Mouse (Mus musculus): Measurements from ENCODE around the gene Ftcd. TPM values are rescaled to one million over a fixed set of nuclear protein-coding genes. Genes with fewer than 3 reads are reported as not detected.

Gene Ftcd
- polyA plus RNA-seq, 1 experiment from 2014 or later, result 0.09 TPM

DNA sequence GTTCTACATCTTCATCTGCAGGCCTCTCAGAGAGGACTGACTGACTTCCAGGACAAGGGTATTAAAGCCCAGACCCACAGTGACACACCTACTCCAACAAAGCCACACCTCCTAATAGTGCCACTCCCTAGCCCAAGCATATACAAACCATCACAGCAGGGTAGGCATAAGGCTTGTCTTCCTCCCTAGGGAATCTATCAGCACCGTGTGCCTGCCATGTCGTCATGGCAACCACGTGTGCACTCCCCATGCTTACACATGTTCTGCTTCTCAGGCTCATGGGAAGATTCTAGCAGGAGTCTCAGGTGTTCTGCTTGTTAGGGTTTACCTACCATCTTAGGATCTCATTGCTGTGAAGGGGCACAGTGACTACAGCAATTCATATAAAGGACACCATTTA is 23.9 kb upstream of the Ftcd start:
- no peak overlapping the region for H3K4me3 ChIP-seq
- H3K27me3 ChIP-seq, result no peaks in the 10 kb centered on the region
- 85% methylated on average over 3 of the region's 3 CpGs for WGBS
- H3K9ac ChIP-seq, result no peak overlapping the region
- H3K36me3 ChIP-seq, result peaks cover 84% of the 10 kb centered on the region
- no peaks in the 10 kb centered on the region for H3K4me1 ChIP-seq
- no peak for ATAC-seq (ENCODE audit: insufficient number of reproducible peaks, insufficient read depth, low FRiP score, low TSS enrichment)
- no peaks in the 10 kb centered on the region for H3K9me3 ChIP-seq
- H3K27ac ChIP-seq, result no peak overlapping the region
- H3K4me2 ChIP-seq (replicated peaks), result no peak overlapping the region

DNA sequence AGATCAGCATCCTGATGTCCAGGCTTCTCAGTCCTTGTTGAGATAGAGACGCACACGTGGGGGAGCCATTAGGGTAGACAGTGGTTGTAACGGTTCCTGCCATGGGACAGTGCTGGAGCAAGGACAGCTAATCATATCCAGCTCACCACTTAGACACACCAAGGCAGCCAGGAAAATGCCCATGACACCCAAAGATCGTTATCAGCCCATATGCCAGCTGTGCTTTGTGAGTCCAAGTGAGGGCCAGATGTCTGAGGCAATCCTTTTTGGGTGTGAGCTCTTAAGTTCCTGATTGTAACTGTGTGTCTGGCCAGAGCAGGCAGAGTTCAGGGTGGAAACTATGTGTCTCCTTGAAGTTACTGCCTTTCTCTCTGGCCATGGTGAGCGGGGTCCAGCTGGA is 21.4 kb upstream of the Ftcd start:
- no peaks in the 10 kb centered on the region for H3K27me3 ChIP-seq
- no peak for ATAC-seq (ENCODE audit: insufficient number of reproducible peaks, insufficient read depth, low FRiP score, low TSS enrichment)
- no peak overlapping the region for H3K27ac ChIP-seq
- peaks cover 61% of the 10 kb centered on the region for H3K36me3 ChIP-seq
- H3K9me3 ChIP-seq, result no peaks in the 10 kb centered on the region
- 89% methylated on average over 5 of the region's 5 CpGs for WGBS
- no peaks in the 10 kb centered on the region for H3K4me1 ChIP-seq
- no peak overlapping the region for H3K9ac ChIP-seq
- H3K4me3 ChIP-seq, result no peak overlapping the region
- H3K4me2 ChIP-seq (replicated peaks), result no peak overlapping the region

DNA sequence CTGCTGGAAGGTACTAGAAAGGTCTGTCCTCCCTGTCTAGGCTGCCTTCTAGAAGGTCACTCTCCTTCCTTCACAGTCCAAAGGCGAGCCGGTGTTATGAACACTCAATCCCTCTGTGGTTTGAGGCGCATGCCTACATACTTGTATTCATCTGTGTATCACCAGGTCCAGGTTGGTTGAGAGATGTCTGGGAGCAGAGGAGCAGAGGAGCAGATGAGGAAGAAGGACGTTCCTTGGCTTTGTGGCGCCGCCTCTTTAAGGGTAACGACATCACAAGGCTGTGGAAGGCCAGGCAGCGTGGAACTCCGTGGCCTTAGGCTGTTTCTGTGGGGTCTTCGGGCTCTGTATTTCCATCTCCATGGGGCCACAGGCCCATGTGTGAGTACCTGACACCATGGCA is 13.5 kb upstream of the Ftcd start, which contains the start of gene Spatc1l:
Gene Spatc1l (plus strand): TSS at position 301 of the 400 bp plus-strand sequence.
- H3K27ac ChIP-seq, result no peak within 1 kb of the TSS
- no peaks in the 10 kb centered on the region for H3K36me3 ChIP-seq
- no peak within 1 kb of the TSS for H3K4me3 ChIP-seq
- no peak within 1 kb of the TSS for H3K4me2 ChIP-seq (replicated peaks)
- WGBS, result 90% methylated on average over 10 of the region's 10 CpGs
- H3K27me3 ChIP-seq, result no peaks in the 10 kb centered on the region
- no peaks in the 10 kb centered on the region for H3K9me3 ChIP-seq
- no peak within 1 kb of the TSS for H3K9ac ChIP-seq
- ATAC-seq (ENCODE audit: insufficient number of reproducible peaks, insufficient read depth, low FRiP score, low TSS enrichment), result no peak
- H3K4me1 ChIP-seq, result no peaks in the 10 kb centered on the region

DNA sequence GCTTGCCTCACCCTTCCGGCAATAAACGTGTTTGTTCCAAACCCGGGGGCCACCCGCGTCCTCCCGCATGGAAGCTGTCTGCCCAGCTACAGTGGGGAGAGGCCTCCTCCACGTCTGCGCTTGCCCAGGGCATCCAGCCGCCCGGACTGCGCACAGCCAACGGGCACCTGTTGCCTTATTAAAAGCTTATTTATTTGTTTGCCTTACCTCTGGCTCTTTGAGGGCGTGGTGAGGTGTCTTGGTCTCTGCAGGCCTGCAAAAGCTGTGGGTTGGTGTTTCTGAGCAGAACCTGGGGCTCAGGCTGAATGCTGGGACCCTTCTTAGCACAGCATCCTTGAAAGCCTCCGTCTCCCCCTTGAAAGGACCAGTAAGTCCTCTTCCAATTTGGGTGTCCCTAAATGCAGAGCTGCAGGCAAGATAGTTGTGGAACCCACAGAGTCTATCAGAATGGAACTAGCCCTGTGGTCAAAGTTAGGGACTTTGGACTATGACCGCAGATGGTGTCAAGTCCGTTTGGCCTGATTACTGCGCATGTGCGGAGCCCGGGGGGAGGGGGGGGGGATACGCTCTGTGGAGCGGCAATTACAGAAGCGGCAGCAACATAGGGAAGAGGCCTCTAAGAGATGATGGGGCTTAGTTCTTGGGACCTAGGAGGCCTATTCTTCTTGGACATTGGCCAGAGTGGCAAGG is 5.3 kb upstream of the Ftcd start:
- Histone ChIP-seq H3K27ac (no peak overlapping the region), H3K4me2 (replicated peaks) (no peak overlapping the region), H3K9ac (no peak overlapping the region), H3K4me3 (no peak overlapping the region), H3K4me1 (no peaks in the 10 kb centered on the region), H3K27me3 (no peaks in the 10 kb centered on the region), H3K36me3 (no peaks in the 10 kb centered on the region), H3K9me3 (no peaks in the 10 kb centered on the region)
- ATAC-seq (ENCODE audit: insufficient number of reproducible peaks, insufficient read depth, low FRiP score, low TSS enrichment), result no peak
- WGBS, result 90% methylated on average over 22 of the region's 22 CpGs

- H3K9me3 ChIP-seq, result no peaks in the 10 kb centered on the region
- ATAC-seq (ENCODE audit: insufficient number of reproducible peaks, insufficient read depth, low FRiP score, low TSS enrichment), result no peak
Measured at GRCm38 (mm10) chr10:76571070-76571469, 4.4 kb upstream of the Ftcd start.

GRCm38 (mm10) chr10:76572151-76572550 is 3.3 kb upstream of the Ftcd start:
- 73% methylated on average over 3 of the region's 3 CpGs for WGBS
- no peaks in the 10 kb centered on the region for H3K4me1 ChIP-seq
- no peaks in the 10 kb centered on the region for H3K9me3 ChIP-seq

More at GRCm38 (mm10) chr10:76571070-76571469, 4.4 kb upstream of the Ftcd start:
- no peak overlapping the region for H3K9ac ChIP-seq
- no peak overlapping the region for H3K4me3 ChIP-seq
- no peaks in the 10 kb centered on the region for H3K36me3 ChIP-seq
- no peak overlapping the region for H3K4me2 ChIP-seq (replicated peaks)
- H3K4me1 ChIP-seq, result no peaks in the 10 kb centered on the region
- no peaks in the 10 kb centered on the region for H3K27me3 ChIP-seq
- H3K27ac ChIP-seq, result no peak overlapping the region
- WGBS, result 68% methylated on average over 2 of the region's 2 CpGs

DNA sequence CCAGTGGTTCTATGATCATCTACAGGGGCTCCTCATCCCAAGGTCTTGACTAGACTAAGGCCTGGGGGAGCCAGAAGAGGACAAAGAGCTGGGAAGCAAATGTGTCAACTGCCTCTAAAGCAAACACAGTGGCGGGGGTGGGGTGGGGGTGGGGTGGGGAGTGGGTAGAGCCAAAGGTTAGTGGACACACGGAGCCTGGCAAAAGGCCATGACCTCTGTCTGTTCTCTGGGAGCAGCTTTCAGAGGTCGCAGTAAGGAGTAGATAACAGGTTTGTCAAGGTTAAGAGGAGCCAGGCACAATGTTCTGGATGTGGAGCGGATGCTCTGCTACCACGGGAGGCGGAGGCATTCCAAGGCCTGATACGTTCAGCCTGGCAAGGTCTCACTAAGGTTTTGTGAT is 1.5 kb downstream of the Ftcd start:
- Histone ChIP-seq H3K4me1 (no peaks in the 10 kb centered on the region), H3K27ac (no peak overlapping the region), H3K27me3 (no peaks in the 10 kb centered on the region), H3K36me3 (no peaks in the 10 kb centered on the region), H3K4me3 (no peak overlapping the region), H3K4me2 (replicated peaks) (no peak overlapping the region), H3K9me3 (no peaks in the 10 kb centered on the region), H3K9ac (no peak overlapping the region)
- WGBS, result 70% methylated on average over 7 of the region's 7 CpGs
- ATAC-seq (ENCODE audit: insufficient number of reproducible peaks, insufficient read depth, low FRiP score, low TSS enrichment), result no peak

More at GRCm38 (mm10) chr10:76572151-76572550, 3.3 kb upstream of the Ftcd start:
- H3K27ac ChIP-seq, result no peak overlapping the region
- no peak overlapping the region for H3K4me3 ChIP-seq
- ATAC-seq (ENCODE audit: insufficient number of reproducible peaks, insufficient read depth, low FRiP score, low TSS enrichment), result no peak
- no peak overlapping the region for H3K9ac ChIP-seq
- H3K27me3 ChIP-seq, result no peaks in the 10 kb centered on the region
- no peaks in the 10 kb centered on the region for H3K36me3 ChIP-seq
- no peak overlapping the region for H3K4me2 ChIP-seq (replicated peaks)

DNA sequence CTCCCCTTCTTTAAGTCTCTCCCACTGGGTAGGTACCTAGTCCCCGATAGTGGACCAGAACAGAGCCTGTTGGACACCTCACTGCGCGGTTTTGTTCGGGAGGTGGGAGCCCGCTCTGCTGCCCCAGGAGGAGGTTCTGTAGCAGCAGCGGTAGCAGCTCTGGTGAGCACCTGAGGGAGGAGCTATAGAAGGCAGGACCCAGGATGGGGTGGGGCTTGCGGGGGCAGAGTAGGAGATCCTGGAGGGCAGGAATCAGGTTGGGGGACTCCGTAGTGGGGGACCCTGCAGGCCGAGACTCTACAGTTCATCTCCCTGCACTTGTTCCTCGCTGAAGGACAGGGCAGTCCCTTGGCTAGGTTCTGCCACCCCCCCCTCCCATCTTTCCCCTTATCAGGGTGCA is 8.7 kb downstream of the Ftcd start:
- Histone ChIP-seq H3K9ac (no peak overlapping the region), H3K36me3 (no peaks in the 10 kb centered on the region), H3K4me3 (peak overlapping the region; percentile 25), H3K27me3 (peaks cover 9% of the 10 kb centered on the region), H3K27ac (no peak overlapping the region), H3K9me3 (no peaks in the 10 kb centered on the region), H3K4me1 (no peaks in the 10 kb centered on the region), H3K4me2 (replicated peaks) (peak overlapping the region; percentile 38)
- ATAC-seq (ENCODE audit: insufficient number of reproducible peaks, insufficient read depth, low FRiP score, low TSS enrichment), result no peak; the same call in 1 of the 2 replicates
- WGBS, result 10% methylated on average over 10 of the region's 10 CpGs

DNA sequence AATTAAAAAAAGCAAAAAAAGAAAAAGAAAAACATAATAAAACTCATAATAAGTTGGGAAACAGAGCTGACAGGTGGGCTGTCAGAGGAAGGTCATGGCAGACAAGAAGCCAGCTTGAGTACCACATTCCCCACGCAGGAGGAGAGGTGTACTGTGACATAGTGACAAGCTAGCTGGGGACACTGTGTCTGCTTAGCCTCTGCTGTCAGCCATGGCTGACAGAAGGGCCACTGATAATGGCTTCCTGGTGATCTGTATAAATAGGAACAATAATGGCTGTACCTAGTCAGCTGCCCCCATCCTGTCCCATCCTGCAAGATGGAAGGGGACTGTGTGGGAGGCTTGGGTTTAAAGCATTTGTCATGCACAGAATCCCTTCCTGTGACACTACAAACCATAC is 10.7 kb downstream of the Ftcd start:
- Histone ChIP-seq H3K9ac (no peak overlapping the region), H3K4me2 (replicated peaks) (no peak overlapping the region), H3K4me3 (no peak overlapping the region), H3K27ac (no peak overlapping the region), H3K27me3 (peaks cover 9% of the 10 kb centered on the region), H3K4me1 (no peaks in the 10 kb centered on the region), H3K9me3 (no peaks in the 10 kb centered on the region), H3K36me3 (no peaks in the 10 kb centered on the region)
- WGBS, result 56% methylated on average over 1 of the region's 1 CpGs
- ATAC-seq (ENCODE audit: insufficient number of reproducible peaks, insufficient read depth, low FRiP score, low TSS enrichment), result no peak

- no peak for ATAC-seq (ENCODE audit: insufficient number of reproducible peaks, insufficient read depth, low FRiP score, low TSS enrichment)
- H3K4me1 ChIP-seq, result no peaks in the 10 kb centered on the region
- H3K36me3 ChIP-seq, result no peaks in the 10 kb centered on the region
- H3K4me2 ChIP-seq (replicated peaks), result no peak overlapping the region
- H3K27me3 ChIP-seq, result no peaks in the 10 kb centered on the region
- H3K27ac ChIP-seq, result no peak overlapping the region
- H3K9me3 ChIP-seq, result no peaks in the 10 kb centered on the region
- H3K9ac ChIP-seq, result no peak overlapping the region
- 83% methylated on average over 11 of the region's 11 CpGs for WGBS
- no peak overlapping the region for H3K4me3 ChIP-seq
Measured at GRCm38 (mm10) chr10:76590197-76590596, 14.7 kb downstream of the Ftcd start.

DNA sequence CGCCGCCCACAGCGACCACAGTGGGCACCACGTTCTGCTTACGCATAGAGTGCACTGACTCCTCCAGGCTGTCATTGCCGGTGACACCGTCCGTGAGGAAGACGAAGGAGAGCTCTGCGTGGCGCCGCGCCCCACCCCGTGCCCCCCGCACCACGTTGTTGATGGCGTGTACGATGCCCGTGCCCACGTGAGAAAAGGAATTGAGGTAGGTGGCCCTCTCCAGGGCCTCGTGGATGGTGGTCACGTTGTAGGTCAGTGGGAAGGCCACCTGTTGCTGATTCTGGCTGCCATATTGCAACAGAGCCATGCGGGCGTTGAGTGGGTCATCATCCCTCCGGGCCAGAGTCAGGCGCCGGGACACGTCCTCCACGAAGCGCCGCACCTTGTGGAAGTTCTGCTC is 20.9 kb downstream of the Ftcd start:
- no peak overlapping the region for H3K4me3 ChIP-seq
- WGBS, result 92% methylated on average over 31 of the region's 31 CpGs
- H3K27ac ChIP-seq, result no peak overlapping the region
- H3K27me3 ChIP-seq, result no peaks in the 10 kb centered on the region
- no peaks in the 10 kb centered on the region for H3K4me1 ChIP-seq
- H3K4me2 ChIP-seq (replicated peaks), result no peak overlapping the region
- H3K9ac ChIP-seq, result no peak overlapping the region
- ATAC-seq (ENCODE audit: insufficient number of reproducible peaks, insufficient read depth, low FRiP score, low TSS enrichment), result no peak
- no peaks in the 10 kb centered on the region for H3K9me3 ChIP-seq
- no peaks in the 10 kb centered on the region for H3K36me3 ChIP-seq

- peaks cover 62% of the 10 kb centered on the region for H3K36me3 ChIP-seq
- H3K9ac ChIP-seq, result no peak overlapping the region
- no peak overlapping the region for H3K27ac ChIP-seq
- H3K4me1 ChIP-seq, result no peaks in the 10 kb centered on the region
- H3K9me3 ChIP-seq, result no peaks in the 10 kb centered on the region
- no peak overlapping the region for H3K4me3 ChIP-seq
- H3K4me2 ChIP-seq (replicated peaks), result no peak overlapping the region
- no peak for ATAC-seq (ENCODE audit: insufficient number of reproducible peaks, insufficient read depth, low FRiP score, low TSS enrichment)
- 86% methylated on average over 3 of the region's 3 CpGs for WGBS
- no peaks in the 10 kb centered on the region for H3K27me3 ChIP-seq
Measured at GRCm38 (mm10) chr10:76602690-76603089, 27.2 kb downstream of the Ftcd start.

Data from embryonic facial prominence, embryonic 12.5 days (tissue).